Mouse (Mus musculus) neural tube, embryonic 11.5 days (tissue): ENCODE measurements around the gene Rpp21. TPM values are rescaled to one million over a fixed set of nuclear protein-coding genes. Genes with fewer than 3 reads are reported as not detected.
A peak's percentile ranks its signal among the peaks of the same experiment; 100 is the strongest.
"Not testable (repeated sequence)": the region's sequence is repeated elsewhere in the genome, so short reads cannot be mapped to it uniquely, and the experiment has no call there.

ENCODE experiments used
- ATAC-seq: fragments of 200-750 bp; cut with Nextera tagmentation; 2 replicates; pipeline ENCODE4 v1.8.0; 2017; ENCODE audit warnings: moderate number of reproducible peaks, mild to moderate bottlenecking, moderate TSS enrichment, moderate library complexity; ENCODE audit not compliant: insufficient read depth, low FRiP score, low TSS enrichment
- DNase-seq: peaks from one replicate; pipeline ENCODE4 v3.0.0-alpha.2; 2015; ENCODE audit warnings: low spot score
- H3K27ac ChIP-seq: fragments of 300-500 bp; sonication (generic); 2 replicates; pipeline ENCODE4 v1.5.1; 2014; ENCODE audit warnings: low read depth, mild to moderate bottlenecking, low read length
- H3K27me3 ChIP-seq: fragments of 300-500 bp; sonication (generic); 2 replicates; pipeline ENCODE4 v1.6.1; 2014; ENCODE audit warnings: mild to moderate bottlenecking, low read length, mixed read lengths; ENCODE audit not compliant: control insufficient read depth, insufficient read depth
- H3K36me3 ChIP-seq: fragments of 300-500 bp; sonication (generic); 2 replicates; pipeline ENCODE4 v1.6.1; 2014; ENCODE audit warnings: mild to moderate bottlenecking, low read length, moderate library complexity, mixed read lengths; ENCODE audit not compliant: control insufficient read depth, insufficient read depth
- H3K4me1 ChIP-seq: fragments of 300-500 bp; sonication (generic); 2 replicates; pipeline ENCODE4 v1.6.1; 2014; ENCODE audit warnings: low read length, mixed read lengths; ENCODE audit not compliant: control insufficient read depth, insufficient read depth
- H3K4me2 ChIP-seq: fragments of 300-500 bp; sonication (generic); 2 replicates; pipeline ENCODE4 v1.6.1; 2014; ENCODE audit warnings: low read depth, mild to moderate bottlenecking, moderate library complexity
- H3K4me3 ChIP-seq: fragments of 300-500 bp; sonication (generic); 2 replicates; pipeline ENCODE4 v1.5.1; 2014; ENCODE audit warnings: low read depth, low read length
- H3K9ac ChIP-seq: fragments of 300-500 bp; sonication (generic); 2 replicates; pipeline ENCODE4 v1.6.1; 2014; ENCODE audit warnings: mild to moderate bottlenecking, low read length
- H3K9me3 ChIP-seq: fragments of 300-500 bp; sonication (generic); 2 replicates; pipeline ENCODE4 v1.6.1; 2016; ENCODE audit warnings: low read length; ENCODE audit not compliant: control insufficient read depth
- WGBS: fragments of 180-500 bp; shearing (Covaris S2); extraction: QIAGEN DNeasy Blood & Tissue Kit; methylation state at CpG from one replicate; pipeline ENCODE4 v1.1.7; 2014; 5-methylcytosine and 5-hydroxymethylcytosine counted together
- polyA plus RNA-seq: library from polyadenylated mRNA; unstranded; fragments of >200 nt; fragmentation: Nextera tagmentation; extraction: Ambion mirVana; gene quantifications from 2 replicates; pipeline ENCODE4 v1.2.1, GENCODE M21; 2014

The Rpp21 gene
- polyA plus RNA-seq, 1 experiment from 2014 or later: 86.5 TPM

- no peak for DNase-seq
- Histone ChIP-seq H3K27ac (no peak overlapping the region), H3K4me2 (no peak overlapping the region), H3K36me3 (no peaks in the 10 kb centered on the region), H3K4me1 (no peaks in the 10 kb centered on the region), H3K9me3 (no peaks in the 10 kb centered on the region), H3K27me3 (peaks cover 7% of the 10 kb centered on the region), H3K9ac (no peak overlapping the region), H3K4me3 (no peak overlapping the region)
- no peak for ATAC-seq
- WGBS: 48% methylated on average over 5 of the region's 5 CpGs
Measured at GRCm38 (mm10) chr17:36244031-36244430, 13.8 kb downstream of the Rpp21 start.

- no peak for DNase-seq
- H3K36me3 ChIP-seq: no peaks in the 10 kb centered on the region
- no peaks in the 10 kb centered on the region for H3K9me3 ChIP-seq
- H3K4me1 ChIP-seq: no peaks in the 10 kb centered on the region
- H3K27ac ChIP-seq: no peak overlapping the region
- no peak overlapping the region for H3K4me3 ChIP-seq
- no peak overlapping the region for H3K4me2 ChIP-seq
- no peak for ATAC-seq
- no peak overlapping the region for H3K9ac ChIP-seq
- peaks cover 10% of the 10 kb centered on the region for H3K27me3 ChIP-seq
- 24% methylated on average over 5 of the region's 5 CpGs for WGBS
Measured at GRCm38 (mm10) chr17:36240637-36241213, 17.1 kb downstream of the Rpp21 start.

- Histone ChIP-seq H3K27me3 (peaks cover 12% of the 10 kb centered on the region), H3K27ac (no peak overlapping the region), H3K4me1 (no peaks in the 10 kb centered on the region), H3K9ac (no peak overlapping the region; the same call in 1 of the 2 replicates), H3K36me3 (no peaks in the 10 kb centered on the region), H3K4me3 (0 out of 2 replicates have a peak overlapping the region, but pooled peaks have one; percentile 10), H3K9me3 (no peaks in the 10 kb centered on the region), H3K4me2 (peak overlapping the region; percentile 40)
- peak; percentile 20 for DNase-seq
- no peak for ATAC-seq
- WGBS: 3% methylated on average over 27 of the region's 27 CpGs
Measured at GRCm38 (mm10) chr17:36237321-36237921, 20.4 kb downstream of the Rpp21 start.

- H3K4me3 ChIP-seq, H3K27ac ChIP-seq, H3K4me2 ChIP-seq, ATAC-seq, H3K4me1 ChIP-seq, H3K36me3 ChIP-seq, H3K9me3 ChIP-seq, DNase-seq, H3K9ac ChIP-seq: not testable (repeated sequence)
- H3K27me3 ChIP-seq: peaks cover 19% of the 10 kb centered on the region
- 31% methylated on average over 8 of the region's 9 CpGs for WGBS
Measured at GRCm38 (mm10) chr17:36235300-36235699, 22.6 kb downstream of the Rpp21 start.

- no peak overlapping the region for H3K9ac ChIP-seq
- no peaks in the 10 kb centered on the region for H3K4me1 ChIP-seq
- no peaks in the 10 kb centered on the region for H3K9me3 ChIP-seq
- H3K4me3 ChIP-seq: no peak overlapping the region
- H3K27ac ChIP-seq: no peak overlapping the region
- H3K36me3 ChIP-seq: no peaks in the 10 kb centered on the region
- ATAC-seq (no peak), DNase-seq (no peak)
- H3K27me3 ChIP-seq: peaks cover 36% of the 10 kb centered on the region
- 80% methylated on average over 5 of the region's 5 CpGs for WGBS
- H3K4me2 ChIP-seq: no peak overlapping the region
Measured at GRCm38 (mm10) chr17:36233572-36233971, 24.3 kb downstream of the Rpp21 start.

GRCm38 (mm10) chr17:36231318-36231717, 26.6 kb downstream of the Rpp21 start:
- Histone ChIP-seq H3K36me3 (no peaks in the 10 kb centered on the region), H3K27me3 (peaks cover 31% of the 10 kb centered on the region), H3K27ac (no peak overlapping the region), H3K4me2 (no peak overlapping the region), H3K9ac (no peak overlapping the region), H3K9me3 (no peaks in the 10 kb centered on the region), H3K4me1 (no peaks in the 10 kb centered on the region), H3K4me3 (no peak overlapping the region)
- DNase-seq (peak; percentile 99), ATAC-seq (no peak)
- 3% methylated on average over 36 of the region's 36 CpGs for WGBS

- no peak overlapping the region for H3K4me2 ChIP-seq
- no peaks in the 10 kb centered on the region for H3K9me3 ChIP-seq
- ATAC-seq (no peak), DNase-seq (no peak)
- H3K36me3 ChIP-seq: no peaks in the 10 kb centered on the region
- H3K4me3 ChIP-seq: no peak overlapping the region
- peaks cover 43% of the 10 kb centered on the region for H3K27me3 ChIP-seq
- H3K4me1 ChIP-seq: no peaks in the 10 kb centered on the region
- WGBS: 10% methylated on average over 5 of the region's 5 CpGs
- H3K27ac ChIP-seq: no peak overlapping the region
- H3K9ac ChIP-seq: no peak overlapping the region
Measured at GRCm38 (mm10) chr17:36229046-36229445, 28.8 kb downstream of the Rpp21 start.

- Histone ChIP-seq H3K27me3 (peaks cover 43% of the 10 kb centered on the region), H3K4me1 (no peaks in the 10 kb centered on the region), H3K27ac (no peak overlapping the region), H3K4me3 (no peak overlapping the region), H3K9ac (no peak overlapping the region), H3K9me3 (no peaks in the 10 kb centered on the region), H3K4me2 (no peak overlapping the region), H3K36me3 (no peaks in the 10 kb centered on the region)
- ATAC-seq: no peak
- no peak for DNase-seq
- 19% methylated on average over 8 of the region's 8 CpGs for WGBS
Measured at GRCm38 (mm10) chr17:36226921-36227320, 30.9 kb downstream of the Rpp21 start.

- WGBS: 10% methylated on average over 9 of the region's 9 CpGs
- no peak overlapping the region for H3K27ac ChIP-seq
- no peak overlapping the region for H3K9ac ChIP-seq
- ATAC-seq (no peak), DNase-seq (no peak)
- no peaks in the 10 kb centered on the region for H3K4me1 ChIP-seq
- H3K4me3 ChIP-seq: no peak overlapping the region
- peaks cover 38% of the 10 kb centered on the region for H3K27me3 ChIP-seq
- no peaks in the 10 kb centered on the region for H3K36me3 ChIP-seq
- no peaks in the 10 kb centered on the region for H3K9me3 ChIP-seq
- H3K4me2 ChIP-seq: no peak overlapping the region
Measured at GRCm38 (mm10) chr17:36225231-36225824, 32.5 kb downstream of the Rpp21 start.
